ENCODE assay signal across 17 mouse cellular contexts in genomic region chr13:113295817-113296485, GRCm38 (mm10). TPM values are rescaled to one million over a fixed set of nuclear protein-coding genes. Genes with fewer than 3 reads are reported as not detected.
DNase-seq lines count a peak whose midpoint lies in the region; ATAC-seq lines count a peak whose summit lies in the region.
"Had no signal": no experiment of that assay in that cellular context is flagged by ENCODE, and none has a peak within 500 bp of the region (broad histone marks: within the 10 kb centered on the region; RNA-seq: fewer than 3 reads in every experiment).

No protein-coding gene starts in this region.

- peak; percentile 25 for DNase-seq in adrenal gland, postnatal 14 days
- DNase-seq in adrenal gland, postnatal 4 days (ENCODE audit: low spot score in 2 of 2): no peak
- DNase-seq in kidney, adult 9 months: peak; percentile 22
- peak; percentile 60 for DNase-seq in embryonic facial prominence, embryonic 14.5 days (ENCODE audit: low spot score)
- peak; percentile 25 for DNase-seq in limb, embryonic 10.5 days (ENCODE audit: low spot score)
- no peak for DNase-seq in cerebellum, adult 11-12 months
- DNase-seq: adrenal gland, adult 2 months; heart, adult 2 months; thymus, postnatal 14 days had no signal

- no peak overlapping the region for H3K4me2 ChIP-seq in kidney, embryonic 16.5 days (replicated peaks; ENCODE audit: low read depth, low read length)
- H3K4me2 ChIP-seq in embryonic facial prominence, embryonic 14.5 days (ENCODE audit: low read depth, low read length): no peak overlapping the region
- H3K4me2 ChIP-seq in heart, embryonic 11.5 days: no peak overlapping the region
- H3K4me2 ChIP-seq: liver, embryonic 11.5 days; neural tube, embryonic 13.5 days; stomach, embryonic 15.5 days had no signal

- H3K36me3 ChIP-seq in kidney, embryonic 16.5 days (ENCODE audit: insufficient read depth, low read length): no peaks in the 10 kb centered on the region
- no peaks in the 10 kb centered on the region for H3K36me3 ChIP-seq in embryonic facial prominence, embryonic 14.5 days (ENCODE audit: control insufficient read depth, insufficient read depth, low read length)
- H3K36me3 ChIP-seq in limb, embryonic 10.5 days: no peaks in the 10 kb centered on the region
- H3K36me3 ChIP-seq in heart, embryonic 11.5 days (ENCODE audit: control insufficient read depth, insufficient read depth, low read length): no peaks in the 10 kb centered on the region
- H3K36me3 ChIP-seq: neural tube, embryonic 13.5 days; stomach, embryonic 15.5 days had no signal

- H3K4me1 ChIP-seq in kidney, embryonic 16.5 days (ENCODE audit: insufficient read depth, low read length): 0 out of 2 replicates have a peak, but pooled peaks cover 7% of the 10 kb centered on the region
- H3K4me1 ChIP-seq in embryonic facial prominence, embryonic 14.5 days (ENCODE audit: control insufficient read depth, insufficient read depth, low read length): peaks cover 20% of the 10 kb centered on the region; the same call in 1 of the 2 replicates
- H3K4me1 ChIP-seq in limb, embryonic 10.5 days: peaks cover 18% of the 10 kb centered on the region
- no peaks in the 10 kb centered on the region; the same call in 1 of the 2 replicates for H3K4me1 ChIP-seq in heart, embryonic 11.5 days (ENCODE audit: control insufficient read depth, insufficient read depth, low read length)

- 65% methylated on average over 10 of the region's 10 CpGs for WGBS in kidney, embryonic 16.5 days
- 64% methylated on average over 10 of the region's 10 CpGs for WGBS in embryonic facial prominence, embryonic 14.5 days
- 92% methylated on average over 10 of the region's 10 CpGs for WGBS in limb, embryonic 10.5 days
- WGBS in heart, embryonic 11.5 days (ENCODE audit: insufficient replicate concordance): 82% methylated on average over 10 of the region's 10 CpGs

- no peaks in the 10 kb centered on the region for H3K27me3 ChIP-seq in kidney, embryonic 16.5 days (ENCODE audit: insufficient read depth, low read length)
- no peaks in the 10 kb centered on the region for H3K27me3 ChIP-seq in embryonic facial prominence, embryonic 14.5 days (replicated peaks; ENCODE audit: control insufficient read depth, insufficient read depth, low read length)
- peaks cover 11% of the 10 kb centered on the region; the same call in 1 of the 2 replicates for H3K27me3 ChIP-seq in limb, embryonic 10.5 days (ENCODE audit: low read depth, poor library complexity, severe bottlenecking)
- peaks cover 10% of the 10 kb centered on the region; the same call in 1 of the 2 replicates for H3K27me3 ChIP-seq in heart, embryonic 11.5 days (ENCODE audit: control insufficient read depth, insufficient read depth, low read length)
- H3K27me3 ChIP-seq: stomach, embryonic 15.5 days had no signal

- H3K27ac ChIP-seq in kidney, embryonic 16.5 days (ENCODE audit: low read length): no peak overlapping the region
- peak overlapping the region; percentile 1; the same call in 1 of the 2 replicates for H3K27ac ChIP-seq in embryonic facial prominence, embryonic 14.5 days (replicated peaks; ENCODE audit: low read depth, low read length)
- H3K27ac ChIP-seq in limb, embryonic 10.5 days: no peak overlapping the region
- H3K27ac ChIP-seq in heart, embryonic 11.5 days (ENCODE audit: low read depth, low read length): no peak overlapping the region
- H3K27ac ChIP-seq: heart, adult 2 months; neural tube, embryonic 13.5 days; stomach, embryonic 15.5 days had no signal

- H3K4me3 ChIP-seq in kidney, embryonic 16.5 days (ENCODE audit: low read length): no peak overlapping the region
- no peak overlapping the region for H3K4me3 ChIP-seq in embryonic facial prominence, embryonic 14.5 days (ENCODE audit: low read depth, low read length)
- no peak overlapping the region for H3K4me3 ChIP-seq in limb, embryonic 10.5 days
- no peak overlapping the region for H3K4me3 ChIP-seq in heart, embryonic 11.5 days (ENCODE audit: low read depth, low read length)
- H3K4me3 ChIP-seq: erythroblast, embryonic 14.5 days; heart, adult 2 months; neural tube, embryonic 13.5 days; stomach, embryonic 15.5 days had no signal

- H3K9ac ChIP-seq in kidney, embryonic 16.5 days (replicated peaks; ENCODE audit: low read length): no peak overlapping the region
- H3K9ac ChIP-seq in embryonic facial prominence, embryonic 14.5 days (ENCODE audit: low read depth, low read length): no peak overlapping the region
- H3K9ac ChIP-seq in heart, embryonic 11.5 days (ENCODE audit: low read depth, low read length): no peak overlapping the region
- H3K9ac ChIP-seq: neural tube, embryonic 13.5 days; stomach, embryonic 15.5 days had no signal

- H3K9me3 ChIP-seq in kidney, embryonic 16.5 days (ENCODE audit: low read length): no peaks in the 10 kb centered on the region
- no peaks in the 10 kb centered on the region for H3K9me3 ChIP-seq in embryonic facial prominence, embryonic 14.5 days (ENCODE audit: control insufficient read depth, low read length)
- no peaks in the 10 kb centered on the region for H3K9me3 ChIP-seq in limb, embryonic 10.5 days (replicated peaks)
- H3K9me3 ChIP-seq in heart, embryonic 11.5 days (replicated peaks; ENCODE audit: control insufficient read depth, low read length): no peaks in the 10 kb centered on the region
- H3K9me3 ChIP-seq: neural tube, embryonic 13.5 days; stomach, embryonic 15.5 days had no signal

- no peak for ATAC-seq in kidney, embryonic 16.5 days (ENCODE audit: low FRiP score, low TSS enrichment)
- peak; percentile 35; the same call in 1 of the 2 replicates for ATAC-seq in embryonic facial prominence, embryonic 14.5 days (ENCODE audit: low read depth)
- ATAC-seq in heart, embryonic 11.5 days (replicated peaks; ENCODE audit: insufficient number of reproducible peaks, low FRiP score, low TSS enrichment): no peak
- ATAC-seq: inflammation-experienced regulatory T-cells, adult 6 months; lung, postnatal 0 days had no signal

RNA-seq across cellular contexts. Expression of gene BC067074, which starts 3.0 kb away (rescaled TPM):
- total RNA-seq in adrenal gland, postnatal 14 days (2021): 1.4 and 1.6 TPM in 2 replicates
- 1 to 10 TPM; 3.9 to 5.7 TPM for total RNA-seq in adrenal gland, postnatal 4 days (2021)
- 6.1 and 6.3 TPM in 2 replicates for polyA plus RNA-seq in kidney, embryonic 16.5 days (2015; fragmentation: Nextera tagmentation; extraction: Ambion mirVana)
- polyA plus RNA-seq in embryonic facial prominence, embryonic 14.5 days (2014; fragmentation: Nextera tagmentation; extraction: Ambion mirVana): 6.9 and 7.4 TPM in 2 replicates
- polyA plus RNA-seq in limb, embryonic 10.5 days (2016; fragmentation: Nextera tagmentation; extraction: Ambion mirVana): 3.6 and 7.5 TPM in 2 replicates
- 3.0 and 3.1 TPM in 2 replicates for polyA plus RNA-seq in heart, embryonic 11.5 days (2014; fragmentation: Nextera tagmentation; extraction: Ambion mirVana)
- polyA plus RNA-seq: erythroblast, embryonic 14.5 days; inflammation-experienced regulatory T-cells, adult 6 months had no signal

Comparison
In these comparisons a context has a peak if more than half of its experiments do, and no peak if none do; other contexts are left out.
1. DNase-seq: peak in adrenal gland, postnatal 14 days (single experiment), kidney, adult 9 months (single experiment), embryonic facial prominence, embryonic 14.5 days (single experiment) and limb, embryonic 10.5 days (single experiment); none in adrenal gland, postnatal 4 days (0 of 2) and cerebellum, adult 11-12 months (single experiment).